Mouse (Mus musculus): ENCODE measurements around the gene Mical2.

Gene Mical2

GRCm38 (mm10) chr7:112457373-112457772, 231.7 kb downstream of the Mical2 start:
- no peak for DNase-seq (ENCODE audit: low spot score)

- no peak for DNase-seq (ENCODE audit: low spot score)
These were observed 232.3 kb downstream of the Mical2 start for GRCm38 (mm10) chr7:112457920-112458319.

GRCm38 (mm10) chr7:112458440-112458839, 232.8 kb downstream of the Mical2 start:
- DNase-seq (ENCODE audit: low spot score) = no peak

All from urinary bladder, postnatal 25 days (tissue).